In the genomic region with DNA sequence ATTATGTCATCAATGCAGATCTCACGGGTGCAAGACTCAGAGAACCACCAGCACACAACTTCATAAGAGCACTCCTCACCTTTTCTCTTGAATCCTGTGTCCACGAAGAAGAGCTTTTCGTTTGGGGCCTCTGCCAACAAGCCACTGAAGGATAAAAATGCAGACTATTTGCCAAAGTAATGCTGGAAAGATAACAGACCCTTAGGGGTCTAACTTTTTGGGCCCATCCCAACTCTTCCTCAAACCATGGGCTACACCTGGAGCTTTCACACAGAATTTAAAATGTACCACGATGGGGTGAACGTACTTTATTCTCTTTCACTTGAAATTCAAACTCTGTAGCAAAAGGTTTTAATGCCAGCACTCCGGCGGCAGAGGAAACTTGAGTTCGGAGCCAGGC, we compare ENCODE assay signal across 8 mouse cellular contexts. TPM values are rescaled to one million over a fixed set of nuclear protein-coding genes. Genes with fewer than 3 reads are reported as not detected.
DNase-seq lines count a peak whose midpoint lies in the region; ATAC-seq and TF ChIP-seq lines count a peak whose summit lies in the region.

No protein-coding gene starts in this region.

- H3K4me2 ChIP-seq in hindbrain, embryonic 12.5 days (replicated peaks) = peak overlapping the region; percentile 95
- peak overlapping the region; percentile 93 for H3K4me2 ChIP-seq in midbrain, embryonic 13.5 days (replicated peaks)

- H3K36me3 ChIP-seq in kidney, adult 2 months (ENCODE audit: control insufficient read depth, insufficient read depth, low read length) = no peaks in the 10 kb centered on the region; the same call in 1 of the 2 replicates
- H3K36me3 ChIP-seq in hindbrain, embryonic 12.5 days = peaks cover 43% of the 10 kb centered on the region
- H3K36me3 ChIP-seq in midbrain, embryonic 13.5 days = peaks cover 42% of the 10 kb centered on the region

- H3K27me3 ChIP-seq in kidney, adult 2 months (replicated peaks; ENCODE audit: control insufficient read depth, insufficient read depth, low read length) = no peaks in the 10 kb centered on the region
- no peaks in the 10 kb centered on the region for H3K27me3 ChIP-seq in hindbrain, embryonic 12.5 days
- no peaks in the 10 kb centered on the region for H3K27me3 ChIP-seq in midbrain, embryonic 13.5 days

- ATAC-seq in hindbrain, embryonic 12.5 days (ENCODE audit: low FRiP score) = no peak
- ATAC-seq in midbrain, embryonic 13.5 days = no peak

- H3K9ac ChIP-seq in hindbrain, embryonic 12.5 days = peak overlapping the region; percentile 71
- peak overlapping the region; percentile 71 for H3K9ac ChIP-seq in midbrain, embryonic 13.5 days (replicated peaks)

- no peak overlapping the region for H3K27ac ChIP-seq in kidney, adult 2 months (ENCODE audit: insufficient read depth, low read depth, low read length)
- H3K27ac ChIP-seq in brown adipose tissue, adult 24 weeks (replicated peaks; ENCODE audit: low read depth, low read length) = peak overlapping the region; percentile 56
- H3K27ac ChIP-seq in hindbrain, embryonic 12.5 days = no peak overlapping the region
- peak overlapping the region; percentile 94; the same call in 1 of the 2 replicates for H3K27ac ChIP-seq in midbrain, embryonic 13.5 days

- TF ChIP-seq POLR2A in kidney, adult 2 months (IDR thresholded peaks at IDR 0.05; ENCODE audit: low read depth, low read length) = no peak

- 3% methylated on average over 8 of the region's 8 CpGs for WGBS in kidney, adult 2 months
- 8% methylated on average over 8 of the region's 8 CpGs for WGBS in hindbrain, embryonic 12.5 days
- WGBS in midbrain, embryonic 13.5 days = 6% methylated on average over 8 of the region's 8 CpGs

- DNase-seq in kidney, adult 2 months = no peak
- no peak for DNase-seq in kidney, adult 11 months
- DNase-seq in urinary bladder, adult 2 months (ENCODE audit: low spot score) = no peak
- DNase-seq in left cerebral cortex, postnatal 36 days (ENCODE audit: low spot score in 2 of 2) = no peak
- DNase-seq in adrenal gland, postnatal 14 days = no peak

- peak overlapping the region; percentile 83 for H3K4me3 ChIP-seq in kidney, adult 2 months (ENCODE audit: insufficient read depth, low read depth, low read length)
- H3K4me3 ChIP-seq in brown adipose tissue, adult 24 weeks (ENCODE audit: insufficient read depth, low read depth, low read length) = peak overlapping the region; percentile 91
- H3K4me3 ChIP-seq in hindbrain, embryonic 12.5 days = peak overlapping the region; percentile 74
- H3K4me3 ChIP-seq in midbrain, embryonic 13.5 days (replicated peaks) = peak overlapping the region; percentile 67

- intact Hi-C loops in left cerebral cortex, postnatal 36 days (cut with DNase I) = no loop called here

- no peak for TF ChIP-seq CTCF in kidney, adult 2 months (conservative IDR thresholded peaks at IDR 0.05; ENCODE audit: insufficient read depth, insufficient read length, low read depth, low read length)

- H3K4me1 ChIP-seq in kidney, adult 2 months (ENCODE audit: control insufficient read depth, insufficient read depth, low read length) = peaks cover 12% of the 10 kb centered on the region
- peaks cover 24% of the 10 kb centered on the region for H3K4me1 ChIP-seq in brown adipose tissue, adult 24 weeks (ENCODE audit: control insufficient read depth, insufficient read depth, insufficient read length, low read length)
- peaks cover 23% of the 10 kb centered on the region for H3K4me1 ChIP-seq in hindbrain, embryonic 12.5 days
- H3K4me1 ChIP-seq in midbrain, embryonic 13.5 days (replicated peaks) = peaks cover 34% of the 10 kb centered on the region

- no peaks in the 10 kb centered on the region for H3K9me3 ChIP-seq in hindbrain, embryonic 12.5 days (replicated peaks)
- H3K9me3 ChIP-seq in midbrain, embryonic 13.5 days = no peaks in the 10 kb centered on the region

RNA-seq across cellular contexts. Expression of gene Nop53, which starts 0.7 kb away (rescaled TPM):
- polyA plus RNA-seq in kidney, adult 2 months (2012; rRNA removed) = 87.9 and 88.9 TPM in 2 replicates
- polyA plus RNA-seq in brown adipose tissue, adult 24 weeks (2012; ENCODE audit: insufficient read depth, insufficient read length, missing spikeins) = 86.7 and 98.8 TPM in 2 replicates
- 157 and 167 TPM in 2 replicates for polyA plus RNA-seq in hindbrain, embryonic 12.5 days (2016; fragmentation: Nextera tagmentation; extraction: Ambion mirVana)
- polyA plus RNA-seq in midbrain, embryonic 13.5 days (2015; fragmentation: Nextera tagmentation; extraction: Ambion mirVana) = 140 and 151 TPM in 2 replicates
- polyA plus RNA-seq in urinary bladder, adult 2 months (2012; rRNA removed) = 161 and 200 TPM in 2 replicates
- total RNA-seq in left cerebral cortex, postnatal 36 days (2021) = 100 to 1,000 TPM; 113 to 130 TPM
- total RNA-seq in adrenal gland, postnatal 14 days (2021) = 196 and 213 TPM in 2 replicates

RNA-seq across cellular contexts. Expression of gene Ehd2, which starts 22.2 kb away (rescaled TPM):
- polyA plus RNA-seq in kidney, adult 2 months (2012; rRNA removed) = 30.2 and 33.7 TPM in 2 replicates
- 141 and 148 TPM in 2 replicates for polyA plus RNA-seq in brown adipose tissue, adult 24 weeks (2012; ENCODE audit: insufficient read depth, insufficient read length, missing spikeins)
- 10.1 and 16.6 TPM in 2 replicates for polyA plus RNA-seq in hindbrain, embryonic 12.5 days (2016; fragmentation: Nextera tagmentation; extraction: Ambion mirVana)
- 3.3 and 4.7 TPM in 2 replicates for polyA plus RNA-seq in midbrain, embryonic 13.5 days (2015; fragmentation: Nextera tagmentation; extraction: Ambion mirVana)
- polyA plus RNA-seq in urinary bladder, adult 2 months (2012; rRNA removed) = 75.8 and 96.6 TPM in 2 replicates
- total RNA-seq in left cerebral cortex, postnatal 36 days (2021) = 1 to 10 TPM; 3.5 to 6.8 TPM
- 119 and 121 TPM in 2 replicates for total RNA-seq in adrenal gland, postnatal 14 days (2021)

RNA-seq across cellular contexts. Expression of gene Selenow, which starts 23.0 kb away (rescaled TPM):
- polyA plus RNA-seq in kidney, adult 2 months (2012; rRNA removed) = 236 and 288 TPM in 2 replicates
- 320 and 478 TPM in 2 replicates for polyA plus RNA-seq in brown adipose tissue, adult 24 weeks (2012; ENCODE audit: insufficient read depth, insufficient read length, missing spikeins)
- 1,041 and 1,118 TPM in 2 replicates for polyA plus RNA-seq in hindbrain, embryonic 12.5 days (2016; fragmentation: Nextera tagmentation; extraction: Ambion mirVana)
- polyA plus RNA-seq in midbrain, embryonic 13.5 days (2015; fragmentation: Nextera tagmentation; extraction: Ambion mirVana) = 1,286 and 1,320 TPM in 2 replicates
- 482 and 493 TPM in 2 replicates for polyA plus RNA-seq in urinary bladder, adult 2 months (2012; rRNA removed)
- total RNA-seq in left cerebral cortex, postnatal 36 days (2021) = 1,000 to 10,000 TPM; 1,151 to 1,335 TPM
- 191 and 202 TPM in 2 replicates for total RNA-seq in adrenal gland, postnatal 14 days (2021)

Comparison
In these comparisons a context has a peak if more than half of its experiments do, and no peak if none do; other contexts are left out.
1. H3K27ac ChIP-seq: peak in brown adipose tissue, adult 24 weeks (single experiment) and midbrain, embryonic 13.5 days (single experiment); none in kidney, adult 2 months (single experiment) and hindbrain, embryonic 12.5 days (single experiment).
2. Peak in every context shown above with its lines, with median percentiles within 50 percentile points of each other: H3K4me3 ChIP-seq.